Mouse (Mus musculus): ENCODE data around the gene Pomgnt1. TPM values are rescaled to one million over a fixed set of nuclear protein-coding genes. Genes with fewer than 3 reads are reported as not detected.

The Pomgnt1 gene
- 13.3 and 14.4 TPM in 2 replicates for polyA plus RNA-seq (2015; fragmentation: Nextera tagmentation; extraction: Ambion mirVana)

GRCm38 (mm10) chr4:116123602-116124519 is at the start of gene Pomgnt1, which contains the start of gene Rad54l:
TSS of gene Pomgnt1 (plus strand) at chr4:116123840.
TSS of gene Rad54l (minus strand) at chr4:116123690.
- Histone ChIP-seq H3K4me1 (replicated peaks) (peaks cover 46% of the 10 kb centered on the region), H3K36me3 (peaks cover 17% of the 10 kb centered on the region), H3K9me3 (replicated peaks) (no peaks in the 10 kb centered on the region), H3K27ac (peak within 1 kb of the TSS; percentile 82), H3K27me3 (no peaks in the 10 kb centered on the region), H3K4me2 (peak within 1 kb of the TSS; percentile 80), H3K9ac (peak within 1 kb of the TSS; percentile 79), H3K4me3 (replicated peaks) (peak within 1 kb of the TSS; percentile 71)
- DNase-seq (peak; percentile 86), ATAC-seq (ENCODE audit: low read depth) (peak; percentile 96)
- WGBS (ENCODE audit: insufficient replicate concordance): 5% methylated on average over 24 of the region's 24 CpGs

DNA sequence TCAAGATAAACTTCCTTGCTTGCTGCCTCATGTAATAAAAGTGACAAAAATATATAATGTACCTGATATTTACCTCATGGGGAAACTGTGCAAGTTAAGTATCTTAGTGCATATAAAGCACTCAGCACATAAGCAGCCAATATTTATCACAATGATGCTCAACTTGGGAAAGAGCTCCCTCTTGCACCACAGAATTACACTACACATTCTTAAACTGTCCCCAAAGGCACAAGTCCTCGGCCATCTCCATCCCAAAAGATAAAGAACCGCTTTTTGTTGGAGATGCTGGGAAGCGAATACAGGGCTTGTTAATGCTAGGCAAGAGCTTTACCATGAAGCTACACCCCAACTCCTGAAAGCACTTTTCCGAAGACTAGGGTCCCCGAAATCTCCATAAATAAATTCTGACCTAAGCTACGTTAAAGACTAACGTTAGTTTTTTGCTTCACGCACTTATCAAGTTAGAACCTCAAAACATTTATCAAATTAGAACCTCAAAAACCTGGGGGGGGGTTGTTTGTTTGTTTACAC is 49.4 kb upstream of the Pomgnt1 start:
- Histone ChIP-seq H3K4me3 (replicated peaks) (peak overlapping the region; percentile 97), H3K9me3 (replicated peaks) (no peaks in the 10 kb centered on the region), H3K27ac (peak overlapping the region; percentile 76), H3K4me2 (peak overlapping the region; percentile 81), H3K27me3 (no peaks in the 10 kb centered on the region), H3K36me3 (peaks cover 21% of the 10 kb centered on the region), H3K9ac (peak overlapping the region; percentile 99), H3K4me1 (replicated peaks) (peaks cover 42% of the 10 kb centered on the region)
- ATAC-seq (ENCODE audit: low read depth): no peak
- DNase-seq: peak; percentile 30
- under 1% methylated on average over 8 of the region's 8 CpGs for WGBS (ENCODE audit: insufficient replicate concordance)

GRCm38 (mm10) chr4:116074861-116075620 is 48.6 kb upstream of the Pomgnt1 start, which contains the start of the genes Uqcrh and Lrrc41:
TSS of gene Uqcrh (minus strand) at chr4:116075071.
TSS of gene Lrrc41 (plus strand) at chr4:116075269.
- ATAC-seq (ENCODE audit: low read depth): peak; percentile 83
- peak; percentile 88 for DNase-seq
- H3K9ac ChIP-seq: peak within 1 kb of the TSS; percentile 99
- no peaks in the 10 kb centered on the region for H3K27me3 ChIP-seq
- under 1% methylated on average over 55 of the region's 55 CpGs for WGBS (ENCODE audit: insufficient replicate concordance)
- H3K4me3 ChIP-seq (replicated peaks): peak within 1 kb of the TSS; percentile 97
- peak within 1 kb of the TSS; percentile 86 for H3K4me2 ChIP-seq
- H3K4me1 ChIP-seq (replicated peaks): peaks cover 42% of the 10 kb centered on the region
- H3K27ac ChIP-seq: peak within 1 kb of the TSS; percentile 94
- H3K36me3 ChIP-seq: peaks cover 18% of the 10 kb centered on the region
- no peaks in the 10 kb centered on the region for H3K9me3 ChIP-seq (replicated peaks)

DNA sequence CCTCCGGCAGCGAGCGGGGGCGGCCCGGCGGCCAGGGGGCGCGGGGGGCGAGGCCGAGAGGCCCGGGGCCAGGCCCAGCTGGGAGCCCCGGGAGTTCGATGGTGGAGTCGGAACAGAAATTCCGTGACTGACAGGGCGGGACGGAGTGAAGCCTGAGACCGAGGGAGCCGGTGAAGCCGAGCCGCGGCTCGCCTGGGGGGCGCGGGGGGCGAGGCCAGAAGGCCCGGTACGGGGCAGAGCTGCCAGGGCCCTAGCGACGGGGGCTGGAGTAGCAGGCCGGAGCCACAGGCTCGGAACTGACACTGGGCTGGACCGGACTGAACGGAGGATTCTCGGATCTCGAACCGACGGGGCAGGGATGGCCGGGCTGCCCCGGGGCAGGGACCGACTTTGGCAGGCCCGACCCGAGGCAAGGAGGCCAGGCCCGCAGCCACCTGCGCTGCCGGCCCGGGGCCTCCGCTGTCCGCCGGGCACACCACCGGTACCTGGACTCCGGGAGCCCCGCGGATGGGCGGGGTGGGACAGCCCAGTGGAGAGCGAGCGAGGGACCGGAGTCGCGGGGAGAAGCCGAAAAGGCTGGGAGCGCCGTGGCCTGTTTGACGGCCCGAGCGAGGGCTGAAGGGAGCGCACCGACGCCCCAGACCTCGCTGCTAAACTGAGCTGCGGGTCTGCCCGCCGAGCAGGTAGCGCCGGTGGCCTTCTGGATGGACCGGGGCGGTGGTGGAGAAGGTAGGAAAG is 47.8 kb upstream of the Pomgnt1 start:
- under 1% methylated on average over 75 of the region's 77 CpGs for WGBS (ENCODE audit: insufficient replicate concordance)

DNA sequence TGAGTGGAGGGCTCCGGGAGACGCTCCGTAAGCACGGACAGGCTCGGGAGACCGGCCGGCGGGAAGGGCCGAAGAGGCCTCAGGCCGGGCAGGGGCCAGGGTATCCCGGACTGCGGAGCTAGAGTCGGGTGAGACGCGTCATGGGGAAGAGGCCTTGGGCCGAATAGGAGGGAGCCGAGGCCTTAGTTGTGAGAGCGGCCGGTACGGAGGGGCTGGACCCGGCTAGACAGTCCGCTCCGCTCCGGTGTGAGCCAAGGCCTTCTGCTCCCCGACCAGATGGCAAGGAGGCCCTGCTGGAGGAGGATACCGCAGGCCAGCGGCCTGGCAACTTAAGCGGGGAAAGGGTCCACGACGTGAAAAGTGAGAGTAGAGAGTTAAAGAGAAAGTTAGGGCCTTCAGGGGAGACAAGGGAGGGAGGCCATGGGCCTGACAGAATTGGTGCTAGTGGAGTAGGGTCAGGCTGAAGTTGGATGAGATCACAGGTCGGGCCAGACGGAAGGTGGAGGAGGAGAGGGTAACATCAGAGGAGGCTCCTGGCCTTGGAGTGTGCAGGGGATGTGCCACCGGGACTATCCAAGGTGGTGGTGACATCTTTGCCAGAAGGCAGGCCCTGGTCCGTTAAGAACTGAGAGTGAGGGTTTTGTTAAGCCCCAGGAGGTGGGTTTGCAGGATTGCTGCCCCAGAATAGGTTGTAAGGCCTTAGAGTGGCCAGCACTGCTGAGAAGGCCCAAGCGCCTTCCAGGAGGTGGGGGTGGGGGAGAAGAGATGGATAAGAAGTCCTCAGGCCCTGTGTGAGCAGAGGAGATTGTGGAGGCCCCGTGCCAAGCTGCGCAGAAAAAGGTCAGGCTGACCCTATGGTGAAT is 47.0 kb upstream of the Pomgnt1 start:
- peaks cover 21% of the 10 kb centered on the region for H3K36me3 ChIP-seq
- ATAC-seq (ENCODE audit: low read depth) (peak; percentile 33), DNase-seq (peak; percentile 47)
- H3K27me3 ChIP-seq: no peaks in the 10 kb centered on the region
- peak overlapping the region; percentile 86 for H3K4me2 ChIP-seq
- 1% methylated on average over 37 of the region's 37 CpGs for WGBS (ENCODE audit: insufficient replicate concordance)
- peaks cover 42% of the 10 kb centered on the region for H3K4me1 ChIP-seq (replicated peaks)
- H3K9ac ChIP-seq: peak overlapping the region; percentile 99
- H3K4me3 ChIP-seq (replicated peaks): peak overlapping the region; percentile 97
- H3K27ac ChIP-seq: peak overlapping the region; percentile 94
- no peaks in the 10 kb centered on the region for H3K9me3 ChIP-seq (replicated peaks)

More for the DNA sequence above, 47.8 kb upstream of the Pomgnt1 start:
- no peaks in the 10 kb centered on the region for H3K9me3 ChIP-seq (replicated peaks)
- H3K9ac ChIP-seq: peak overlapping the region; percentile 99
- DNase-seq (peak; percentile 60), ATAC-seq (ENCODE audit: low read depth) (peak; percentile 58)
- H3K36me3 ChIP-seq: peaks cover 17% of the 10 kb centered on the region
- H3K4me3 ChIP-seq (replicated peaks): peak overlapping the region; percentile 97
- H3K4me2 ChIP-seq: peak overlapping the region; percentile 86
- peaks cover 42% of the 10 kb centered on the region for H3K4me1 ChIP-seq (replicated peaks)
- no peaks in the 10 kb centered on the region for H3K27me3 ChIP-seq
- peak overlapping the region; percentile 94 for H3K27ac ChIP-seq

DNA sequence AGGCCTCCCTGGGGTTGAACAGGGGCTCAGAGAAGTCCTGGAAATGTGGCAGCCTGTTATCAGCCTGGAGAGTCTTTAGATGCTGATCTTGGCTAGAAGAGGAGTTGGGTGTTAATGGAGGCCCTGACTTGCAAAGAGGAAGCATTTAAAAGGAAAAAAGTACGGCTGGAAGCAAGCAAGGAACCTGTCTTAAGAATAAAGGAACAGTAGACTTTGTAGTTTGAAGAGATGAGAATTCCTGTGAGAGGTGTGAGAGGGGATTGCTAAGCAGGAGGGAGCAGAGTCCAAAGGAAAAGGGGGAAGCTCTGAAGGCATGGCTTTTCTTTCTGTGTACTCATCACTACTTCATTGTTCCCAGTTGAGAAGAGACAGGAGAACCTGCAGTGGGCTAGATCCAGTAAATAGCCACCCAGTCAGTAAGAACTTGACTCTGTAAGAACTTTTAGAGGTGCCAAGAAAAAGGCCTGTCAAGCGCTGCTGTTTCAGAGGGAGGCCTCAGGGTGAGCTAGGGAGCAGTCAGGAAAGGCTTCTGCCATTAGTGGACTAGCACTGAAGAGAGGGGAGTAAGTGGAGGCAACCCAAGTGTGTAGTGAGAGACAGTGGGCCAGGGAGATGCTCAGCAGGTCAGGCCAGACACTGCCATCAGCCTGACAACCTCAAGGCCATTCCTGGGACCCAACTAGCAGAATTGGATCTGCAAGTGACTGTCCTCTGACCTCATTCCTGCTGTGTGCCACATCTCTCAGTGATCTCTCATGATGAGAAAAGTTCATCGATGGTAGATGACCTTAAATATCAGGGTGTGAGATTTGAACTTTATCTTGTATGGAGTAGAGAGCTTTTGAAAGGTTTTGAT is 46.2 kb upstream of the Pomgnt1 start:
- DNase-seq (no peak), ATAC-seq (ENCODE audit: low read depth) (no peak)
- Histone ChIP-seq H3K9me3 (replicated peaks) (no peaks in the 10 kb centered on the region), H3K27me3 (no peaks in the 10 kb centered on the region), H3K9ac (peak overlapping the region; percentile 99), H3K4me1 (replicated peaks) (peaks cover 35% of the 10 kb centered on the region), H3K36me3 (peaks cover 25% of the 10 kb centered on the region), H3K4me2 (peak overlapping the region; percentile 86), H3K27ac (peak overlapping the region; percentile 94), H3K4me3 (replicated peaks) (peak overlapping the region; percentile 97)
- 40% methylated on average over 3 of the region's 3 CpGs for WGBS (ENCODE audit: insufficient replicate concordance)

GRCm38 (mm10) chr4:116088510-116089249 is 35.0 kb upstream of the Pomgnt1 start:
- ATAC-seq (ENCODE audit: low read depth): 0 out of 2 replicates have a peak, but pooled peaks have one; percentile 2

DNA sequence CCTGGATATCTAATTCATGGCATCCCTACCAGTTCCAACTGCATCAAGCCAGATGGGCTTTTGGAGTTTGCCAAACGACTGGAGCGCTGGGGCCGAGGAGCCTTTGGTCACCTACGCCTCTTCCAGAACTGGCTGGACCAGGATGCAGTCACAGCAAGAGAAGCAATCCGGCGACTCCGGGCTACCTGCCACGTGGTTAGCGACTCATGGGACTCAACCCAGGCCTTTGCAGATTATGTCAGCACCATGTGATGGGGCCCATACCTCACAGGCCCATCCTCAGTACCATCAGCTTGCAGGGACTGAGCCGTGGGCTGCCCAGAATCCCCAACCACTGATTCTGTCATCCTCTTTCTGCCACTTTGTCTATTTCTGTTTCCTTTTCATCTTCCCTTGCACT is 27.3 kb upstream of the Pomgnt1 start:
- Histone ChIP-seq H3K9me3 (replicated peaks) (no peaks in the 10 kb centered on the region), H3K36me3 (peaks cover 97% of the 10 kb centered on the region), H3K27ac (0 out of 2 replicates have a peak overlapping the region, but pooled peaks have one; percentile 0), H3K27me3 (no peaks in the 10 kb centered on the region), H3K4me1 (replicated peaks) (peaks cover 18% of the 10 kb centered on the region), H3K9ac (no peak overlapping the region), H3K4me3 (replicated peaks) (no peak overlapping the region), H3K4me2 (no peak overlapping the region)
- 82% methylated on average over 10 of the region's 10 CpGs for WGBS (ENCODE audit: insufficient replicate concordance)
- ATAC-seq (ENCODE audit: low read depth): no peak
- no peak for DNase-seq

More at GRCm38 (mm10) chr4:116088510-116089249, 35.0 kb upstream of the Pomgnt1 start:
- Histone ChIP-seq H3K9ac (no peak overlapping the region), H3K27ac (no peak overlapping the region), H3K4me1 (replicated peaks) (no peaks in the 10 kb centered on the region), H3K36me3 (peaks cover 73% of the 10 kb centered on the region), H3K27me3 (no peaks in the 10 kb centered on the region), H3K4me2 (no peak overlapping the region), H3K4me3 (replicated peaks) (no peak overlapping the region), H3K9me3 (replicated peaks) (no peaks in the 10 kb centered on the region)
- no peak for DNase-seq
- 84% methylated on average over 23 of the region's 23 CpGs for WGBS (ENCODE audit: insufficient replicate concordance)

DNA sequence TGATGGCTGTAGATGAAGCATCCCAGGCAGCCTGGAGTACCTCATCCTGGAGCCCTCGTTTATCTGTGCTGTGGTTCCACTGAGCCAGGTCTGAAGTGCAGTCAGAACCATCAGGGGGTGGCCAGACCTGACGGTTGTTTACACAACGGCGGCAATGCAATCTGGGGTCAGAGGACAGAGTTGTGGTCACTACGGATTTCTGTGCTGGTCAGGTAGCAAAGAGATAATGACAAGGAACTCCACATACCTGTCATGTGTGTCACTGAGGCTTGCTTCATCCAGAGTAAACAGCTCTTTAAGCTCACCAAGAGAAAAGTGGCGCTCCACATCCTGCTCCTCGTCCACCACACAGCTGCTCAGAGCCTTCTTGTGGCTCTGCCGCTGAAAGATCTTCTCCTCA is 26.4 kb upstream of the Pomgnt1 start:
- Histone ChIP-seq H3K27ac (0 out of 2 replicates have a peak overlapping the region, but pooled peaks have one; percentile 0), H3K36me3 (peaks cover 98% of the 10 kb centered on the region), H3K4me2 (no peak overlapping the region), H3K27me3 (no peaks in the 10 kb centered on the region), H3K9ac (no peak overlapping the region), H3K4me3 (replicated peaks) (no peak overlapping the region), H3K4me1 (replicated peaks) (peaks cover 28% of the 10 kb centered on the region), H3K9me3 (replicated peaks) (no peaks in the 10 kb centered on the region)
- WGBS (ENCODE audit: insufficient replicate concordance): 74% methylated on average over 8 of the region's 8 CpGs
- DNase-seq: no peak
- ATAC-seq (ENCODE audit: low read depth): peak; percentile 43

All from liver, embryonic 13.5 days (tissue).